Mouse (Mus musculus): Measurements from ENCODE around the gene Rap1a. TPM values are rescaled to one million over a fixed set of nuclear protein-coding genes. Genes with fewer than 3 reads are reported as not detected.

Rap1a gene
- polyA plus RNA-seq, 1 experiment: 25.2 TPM

DNA sequence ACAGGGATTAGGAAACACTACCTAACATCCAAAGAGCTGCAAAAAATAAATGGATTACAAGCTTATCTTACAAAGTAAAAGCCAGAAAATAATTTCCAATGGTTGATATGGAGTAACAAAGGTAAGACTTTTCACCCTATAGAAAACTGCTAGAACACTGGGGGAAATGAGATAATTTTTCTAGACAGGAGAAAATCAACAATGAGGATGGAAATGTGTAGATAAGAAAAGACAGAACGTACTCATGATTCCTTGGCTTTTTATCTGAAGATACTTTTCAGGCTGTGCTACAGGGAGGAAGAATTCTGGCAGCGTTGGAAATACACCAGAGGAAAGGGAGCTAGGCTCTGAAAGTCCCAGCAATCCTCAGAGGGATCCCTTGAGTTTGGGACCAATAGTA, 50.3 kb downstream of the Rap1a start:
- Histone ChIP-seq H3ac (ENCODE audit: control insufficient read depth, insufficient read length) (no peak overlapping the region), H3K27me3 (ENCODE audit: control insufficient read depth, insufficient read depth, insufficient read length) (no peaks in the 10 kb centered on the region), H3K36me3 (ENCODE audit: control insufficient read depth, insufficient read depth) (no peaks in the 10 kb centered on the region), H3K4me2 (ENCODE audit: low read depth) (no peak overlapping the region), H3K79me2 (ENCODE audit: control insufficient read depth, insufficient read depth) (peaks cover 38% of the 10 kb centered on the region), H3K4me3 (no peak overlapping the region)
- no peak for TF ChIP-seq SRF (IDR thresholded peaks at IDR 0.05; ENCODE audit: control insufficient read depth, insufficient read length, low read depth)
- TF ChIP-seq POLR2A (IDR thresholded peaks at IDR 0.05; ENCODE audit: insufficient read length, low read depth): no peak
- TF ChIP-seq E2F4 (IDR thresholded peaks at IDR 0.05; ENCODE audit: insufficient read depth): no peak
- TF ChIP-seq REST (IDR thresholded peaks at IDR 0.05; ENCODE audit: insufficient read depth, insufficient read length): no peak
- TF ChIP-seq TCF3 (IDR thresholded peaks at IDR 0.05; ENCODE audit: insufficient read length, low read depth): no peak
- no peak for TF ChIP-seq MYOG (IDR thresholded peaks at IDR 0.05; ENCODE audit: control insufficient read depth in 1 of 3, insufficient read depth in 1 of 3, insufficient read length in 2 of 3, low read depth in 2 of 3)
- no peak for TF ChIP-seq TCF12 (IDR thresholded peaks at IDR 0.05; ENCODE audit: insufficient read depth, poor library complexity, severe bottlenecking)
- TF ChIP-seq POLR2AphosphoS2 (IDR thresholded peaks at IDR 0.05; ENCODE audit: insufficient read length, low read depth): no peak
- TF ChIP-seq MYOD1 (IDR thresholded peaks at IDR 0.05; ENCODE audit: control insufficient read depth in 1 of 3, insufficient read length in 2 of 3, low read depth in 2 of 3): no peak
- TF ChIP-seq MAX (IDR thresholded peaks at IDR 0.05; ENCODE audit: low read depth): no peak
- TF ChIP-seq USF1 (IDR thresholded peaks at IDR 0.05; ENCODE audit: low read depth): no peak
- no peak for TF ChIP-seq CEBPB (IDR thresholded peaks at IDR 0.05; ENCODE audit: insufficient read depth, poor library complexity, severe bottlenecking)

DNA sequence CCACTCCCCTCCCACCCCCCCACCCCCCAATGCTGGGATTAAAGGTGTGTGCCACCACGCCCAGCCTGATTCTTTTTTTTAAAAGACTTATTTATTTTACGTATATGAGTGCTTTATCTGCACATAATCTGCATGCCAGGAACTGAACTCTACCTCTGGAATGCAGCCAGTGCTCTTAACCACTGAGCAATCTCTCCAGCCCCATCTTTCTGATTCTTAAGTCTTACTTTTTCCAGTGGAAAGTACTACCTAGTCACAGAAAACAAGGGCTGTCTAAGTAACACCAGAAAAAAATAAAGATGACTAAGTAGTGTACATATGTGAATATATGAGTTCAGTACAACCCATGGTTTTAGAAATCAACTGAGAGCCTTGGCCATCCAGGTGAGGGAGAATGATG, 54.6 kb downstream of the Rap1a start:
- H3K4me3 ChIP-seq: no peak overlapping the region
- H3K36me3 ChIP-seq (ENCODE audit: control insufficient read depth, insufficient read depth): no peaks in the 10 kb centered on the region
- no peak for TF ChIP-seq MAX (IDR thresholded peaks at IDR 0.05; ENCODE audit: low read depth)
- TF ChIP-seq USF1 (IDR thresholded peaks at IDR 0.05; ENCODE audit: low read depth): no peak
- TF ChIP-seq E2F4 (IDR thresholded peaks at IDR 0.05; ENCODE audit: insufficient read depth): no peak
- no peak for TF ChIP-seq TCF12 (IDR thresholded peaks at IDR 0.05; ENCODE audit: insufficient read depth, poor library complexity, severe bottlenecking)
- TF ChIP-seq POLR2A (IDR thresholded peaks at IDR 0.05; ENCODE audit: insufficient read length, low read depth): no peak
- no peak for TF ChIP-seq CEBPB (IDR thresholded peaks at IDR 0.05; ENCODE audit: insufficient read depth, poor library complexity, severe bottlenecking)
- no peak overlapping the region for H3K4me2 ChIP-seq (ENCODE audit: low read depth)
- H3ac ChIP-seq (ENCODE audit: control insufficient read depth, insufficient read length): no peak overlapping the region
- peaks cover 10% of the 10 kb centered on the region for H3K79me2 ChIP-seq (ENCODE audit: control insufficient read depth, insufficient read depth)
- H3K27me3 ChIP-seq (ENCODE audit: control insufficient read depth, insufficient read depth, insufficient read length): no peaks in the 10 kb centered on the region

DNA sequence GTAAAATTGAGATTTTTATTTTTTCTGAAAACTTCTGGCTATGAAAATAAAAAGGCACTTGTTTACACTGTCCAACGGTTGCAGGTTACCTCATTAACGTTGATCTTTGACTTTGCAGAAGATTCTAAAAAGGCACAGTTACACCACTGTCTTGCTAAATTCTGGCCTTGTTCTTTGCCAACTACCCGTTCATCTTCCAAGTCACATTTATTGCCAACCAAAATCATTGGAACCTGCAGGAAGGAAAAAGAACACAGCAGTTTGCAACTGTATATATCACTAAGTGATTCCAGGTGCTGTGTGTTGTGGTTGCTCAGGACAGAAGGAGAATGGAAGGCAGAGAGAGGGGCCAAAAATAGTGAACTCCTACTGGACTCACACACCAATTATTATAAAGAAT, 63.5 kb downstream of the Rap1a start:
- H3K4me3 ChIP-seq: no peak overlapping the region
- no peak overlapping the region for H3K4me2 ChIP-seq (ENCODE audit: low read depth)
- TF ChIP-seq TCF3 (IDR thresholded peaks at IDR 0.05; ENCODE audit: insufficient read length, low read depth): no peak
- TF ChIP-seq MAX (IDR thresholded peaks at IDR 0.05; ENCODE audit: low read depth): no peak
- no peak for TF ChIP-seq POLR2A (IDR thresholded peaks at IDR 0.05; ENCODE audit: insufficient read length, low read depth)
- TF ChIP-seq MYOG (IDR thresholded peaks at IDR 0.05; ENCODE audit: control insufficient read depth in 1 of 3, insufficient read depth in 1 of 3, insufficient read length in 2 of 3, low read depth in 2 of 3): no peak
- no peak for TF ChIP-seq POLR2AphosphoS2 (IDR thresholded peaks at IDR 0.05; ENCODE audit: insufficient read length, low read depth)
- TF ChIP-seq E2F4 (IDR thresholded peaks at IDR 0.05; ENCODE audit: insufficient read depth): no peak
- no peak for TF ChIP-seq MYOD1 (IDR thresholded peaks at IDR 0.05; ENCODE audit: control insufficient read depth in 1 of 3, insufficient read length in 2 of 3, low read depth in 2 of 3)
- TF ChIP-seq CEBPB (IDR thresholded peaks at IDR 0.05; ENCODE audit: insufficient read depth, poor library complexity, severe bottlenecking): no peak
- TF ChIP-seq REST (IDR thresholded peaks at IDR 0.05; ENCODE audit: insufficient read depth, insufficient read length): no peak
- TF ChIP-seq TCF12 (IDR thresholded peaks at IDR 0.05; ENCODE audit: insufficient read depth, poor library complexity, severe bottlenecking): no peak
- no peak for TF ChIP-seq SRF (IDR thresholded peaks at IDR 0.05; ENCODE audit: control insufficient read depth, insufficient read length, low read depth)
- TF ChIP-seq USF1 (IDR thresholded peaks at IDR 0.05; ENCODE audit: low read depth): no peak
- H3K27me3 ChIP-seq (ENCODE audit: control insufficient read depth, insufficient read depth, insufficient read length): no peaks in the 10 kb centered on the region
- H3K36me3 ChIP-seq (ENCODE audit: control insufficient read depth, insufficient read depth): peaks cover 29% of the 10 kb centered on the region
- no peak overlapping the region for H3ac ChIP-seq (ENCODE audit: control insufficient read depth, insufficient read length)
- H3K79me2 ChIP-seq (ENCODE audit: control insufficient read depth, insufficient read depth): no peaks in the 10 kb centered on the region

DNA sequence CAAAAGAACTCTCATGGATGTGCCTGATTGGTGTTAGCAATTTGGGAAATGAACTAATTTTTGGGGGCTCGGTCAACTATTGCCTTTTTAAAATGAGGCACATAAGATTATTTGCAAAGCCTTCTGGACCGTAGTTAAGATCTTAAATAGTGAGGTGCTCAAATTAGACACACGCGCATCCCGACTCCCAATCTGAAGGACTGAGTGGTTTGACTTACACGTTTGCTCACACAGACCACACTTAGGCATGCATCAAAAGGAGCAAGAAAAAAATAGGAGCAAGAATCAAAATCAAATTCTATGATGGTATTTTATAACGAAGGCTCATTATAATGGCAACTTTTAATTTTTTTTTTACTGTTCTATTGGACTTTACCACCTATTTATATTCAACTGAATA, 64.1 kb downstream of the Rap1a start:
- H3ac ChIP-seq (ENCODE audit: control insufficient read depth, insufficient read length): no peak overlapping the region
- no peaks in the 10 kb centered on the region for H3K27me3 ChIP-seq (ENCODE audit: control insufficient read depth, insufficient read depth, insufficient read length)
- no peak overlapping the region for H3K4me2 ChIP-seq (ENCODE audit: low read depth)
- TF ChIP-seq E2F4 (IDR thresholded peaks at IDR 0.05; ENCODE audit: insufficient read depth) (no peak), TCF12 (IDR thresholded peaks at IDR 0.05; ENCODE audit: insufficient read depth, poor library complexity, severe bottlenecking) (no peak), REST (IDR thresholded peaks at IDR 0.05; ENCODE audit: insufficient read depth, insufficient read length) (no peak), SRF (IDR thresholded peaks at IDR 0.05; ENCODE audit: control insufficient read depth, insufficient read length, low read depth) (no peak), CEBPB (IDR thresholded peaks at IDR 0.05; ENCODE audit: insufficient read depth, poor library complexity, severe bottlenecking) (no peak)
- H3K79me2 ChIP-seq (ENCODE audit: control insufficient read depth, insufficient read depth): no peaks in the 10 kb centered on the region
- peaks cover 29% of the 10 kb centered on the region for H3K36me3 ChIP-seq (ENCODE audit: control insufficient read depth, insufficient read depth)
- no peak overlapping the region for H3K4me3 ChIP-seq

DNA sequence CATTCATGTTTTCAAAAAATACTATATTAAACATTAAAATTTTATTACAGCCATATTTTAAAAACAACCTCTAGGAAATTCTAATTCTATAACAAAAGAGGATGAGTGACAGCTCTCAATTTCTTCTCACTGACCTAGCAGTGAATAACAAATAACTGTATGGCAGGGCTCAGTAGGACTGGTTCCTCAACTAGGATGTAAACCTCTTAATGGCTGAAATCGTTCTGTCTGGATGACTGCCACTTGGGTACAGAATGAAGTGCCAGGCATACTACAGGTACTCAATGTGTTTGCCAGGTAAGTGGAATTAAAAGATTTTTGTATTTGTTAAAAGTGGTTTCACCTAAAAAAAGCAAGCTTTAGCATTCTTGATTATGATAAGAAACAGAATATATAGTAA, 65.0 kb downstream of the Rap1a start:
- Histone ChIP-seq H3K36me3 (ENCODE audit: control insufficient read depth, insufficient read depth) (peaks cover 31% of the 10 kb centered on the region), H3K4me2 (ENCODE audit: low read depth) (no peak overlapping the region), H3K4me3 (no peak overlapping the region), H3ac (ENCODE audit: control insufficient read depth, insufficient read length) (no peak overlapping the region), H3K27me3 (ENCODE audit: control insufficient read depth, insufficient read depth, insufficient read length) (no peaks in the 10 kb centered on the region), H3K79me2 (ENCODE audit: control insufficient read depth, insufficient read depth) (no peaks in the 10 kb centered on the region)
- TF ChIP-seq TCF3 (IDR thresholded peaks at IDR 0.05; ENCODE audit: insufficient read length, low read depth) (no peak), USF1 (IDR thresholded peaks at IDR 0.05; ENCODE audit: low read depth) (no peak), MYOG (IDR thresholded peaks at IDR 0.05; ENCODE audit: control insufficient read depth in 1 of 3, insufficient read depth in 1 of 3, insufficient read length in 2 of 3, low read depth in 2 of 3) (no peak), SRF (IDR thresholded peaks at IDR 0.05; ENCODE audit: control insufficient read depth, insufficient read length, low read depth) (no peak), TCF12 (IDR thresholded peaks at IDR 0.05; ENCODE audit: insufficient read depth, poor library complexity, severe bottlenecking) (no peak), MYOD1 (IDR thresholded peaks at IDR 0.05; ENCODE audit: control insufficient read depth in 1 of 3, insufficient read length in 2 of 3, low read depth in 2 of 3) (no peak), E2F4 (IDR thresholded peaks at IDR 0.05; ENCODE audit: insufficient read depth) (no peak), REST (IDR thresholded peaks at IDR 0.05; ENCODE audit: insufficient read depth, insufficient read length) (no peak), MAX (IDR thresholded peaks at IDR 0.05; ENCODE audit: low read depth) (no peak), POLR2A (IDR thresholded peaks at IDR 0.05; ENCODE audit: insufficient read length, low read depth) (no peak)
